Mouse (Mus musculus) forebrain, postnatal 0 days (tissue): ENCODE measurements around the gene Aldh18a1. TPM values are rescaled to one million over a fixed set of nuclear protein-coding genes. Genes with fewer than 3 reads are reported as not detected.

Source experiments
- ATAC-seq: fragments of 200-750 bp; cut with Nextera tagmentation; 2 replicates; pipeline ENCODE4 v1.8.0; 2017; ENCODE audit warnings: mild to moderate bottlenecking, moderate library complexity
- DNase-seq: peaks from one replicate; pipeline ENCODE4 v3.0.0-alpha.2; 2015
- H3K27ac ChIP-seq: fragments of 300-500 bp; sonication (generic); 2 replicates; pipeline ENCODE4 v1.5.1; 2014; ENCODE audit warnings: low read depth, mild to moderate bottlenecking, antibody characterized with exemption, low read length, moderate library complexity, mixed read lengths
- H3K27me3 ChIP-seq: fragments of 300-500 bp; sonication (generic); 2 replicates; pipeline ENCODE4 v1.6.1; 2014; ENCODE audit warnings: mild to moderate bottlenecking, low read length, mixed read lengths; ENCODE audit not compliant: insufficient read depth
- H3K36me3 ChIP-seq: fragments of 300-500 bp; sonication (generic); 2 replicates; pipeline ENCODE4 v1.6.1; 2014; ENCODE audit warnings: mild to moderate bottlenecking, moderate library complexity; ENCODE audit not compliant: insufficient read depth
- H3K4me1 ChIP-seq: fragments of 300-500 bp; sonication (generic); 2 replicates; pipeline ENCODE4 v1.6.1; 2014; ENCODE audit warnings: antibody characterized with exemption; ENCODE audit not compliant: insufficient read depth
- H3K4me2 ChIP-seq: fragments of 300-500 bp; sonication (generic); 2 replicates; pipeline ENCODE4 v1.6.1; 2014; ENCODE audit warnings: low read depth, mild to moderate bottlenecking, moderate library complexity
- H3K4me3 ChIP-seq: fragments of 300-500 bp; sonication (generic); 2 replicates; pipeline ENCODE4 v1.5.1; 2014; ENCODE audit warnings: low read depth, low read length, mixed read lengths
- H3K9ac ChIP-seq: fragments of 300-500 bp; sonication (generic); 2 replicates; pipeline ENCODE4 v1.6.1; 2014; ENCODE audit warnings: mild to moderate bottlenecking
- H3K9me3 ChIP-seq: fragments of 300-500 bp; sonication (generic); 2 replicates; pipeline ENCODE4 v1.6.1; 2016; ENCODE audit warnings: low read length
- CTCF ChIP-seq: sonication (generic); IDR thresholded peaks from 2 replicates; pipeline ENCODE4 v1.5.1; 2016; ENCODE audit warnings: antibody characterized with exemption, control low read depth, low read depth
- WGBS: fragments of 180-500 bp; shearing (Covaris S2); extraction: QIAGEN DNeasy Blood & Tissue Kit; methylation state at CpG from one replicate; pipeline ENCODE4 v1.1.7; 2014; 5-methylcytosine and 5-hydroxymethylcytosine counted together
- polyA plus RNA-seq: library from polyadenylated mRNA; unstranded; fragments of >200 nt; fragmentation: Nextera tagmentation; extraction: Ambion mirVana; gene quantifications from 2 replicates; pipeline ENCODE4 v1.2.1, GENCODE M21; 2015
- total RNA-seq: library from RNA; depleted of rRNA; stranded (reverse); fragments of >200 nt; gene quantifications from 2 replicates; pipeline ENCODE4 v1.2.3, GENCODE M21; 2014

Gene Aldh18a1
- total and polyA plus RNA-seq, 2 experiments from 2014 or later = 37.9 to 72.5 TPM

DNA sequence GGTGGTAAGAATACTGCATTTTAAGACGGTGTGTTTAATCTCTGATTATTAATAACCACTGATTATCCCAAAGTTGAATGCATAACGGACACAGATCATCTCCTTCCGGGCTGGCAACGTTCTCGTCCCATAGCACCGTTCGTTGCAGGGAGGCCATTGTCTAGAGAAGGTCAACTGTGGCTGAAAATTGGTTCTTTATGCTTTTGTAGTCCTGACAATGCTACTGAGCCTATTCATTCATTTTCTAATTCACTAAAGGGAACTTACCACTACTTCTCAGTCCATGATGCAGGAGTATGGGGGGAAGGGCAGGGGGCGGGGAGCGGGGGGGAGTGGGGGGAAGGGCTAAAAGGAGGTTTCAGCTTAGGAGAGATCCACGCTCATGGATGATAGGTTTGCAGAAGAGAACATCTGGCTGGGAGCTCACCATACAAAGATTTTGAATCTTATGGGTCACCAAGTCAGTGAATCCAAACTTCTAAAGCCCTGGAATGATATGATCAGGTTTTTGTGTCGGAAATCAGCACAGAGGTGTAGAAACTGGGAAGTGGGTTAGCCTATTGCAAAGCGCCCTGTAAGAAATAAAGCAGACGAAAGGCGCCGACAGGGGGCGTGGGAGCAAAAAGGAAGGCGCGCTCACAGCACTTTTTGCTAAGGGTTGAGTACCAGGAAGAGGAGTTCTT lies 725 bp upstream of the Aldh18a1 start:
- 1% methylated on average over 18 of the region's 18 CpGs for WGBS
- DNase-seq (peak; percentile 96), ATAC-seq (peak; percentile 78)
- Histone ChIP-seq H3K4me2 (peak overlapping the region; percentile 78), H3K27me3 (no peaks in the 10 kb centered on the region), H3K4me3 (peak overlapping the region; percentile 77), H3K9ac (peak overlapping the region; percentile 50), H3K4me1 (peaks cover 8% of the 10 kb centered on the region), H3K36me3 (0 out of 2 replicates have a peak, but pooled peaks cover 5% of the 10 kb centered on the region), H3K9me3 (no peaks in the 10 kb centered on the region), H3K27ac (peak overlapping the region; percentile 62)
- peak; percentile 81 for TF ChIP-seq CTCF

DNA sequence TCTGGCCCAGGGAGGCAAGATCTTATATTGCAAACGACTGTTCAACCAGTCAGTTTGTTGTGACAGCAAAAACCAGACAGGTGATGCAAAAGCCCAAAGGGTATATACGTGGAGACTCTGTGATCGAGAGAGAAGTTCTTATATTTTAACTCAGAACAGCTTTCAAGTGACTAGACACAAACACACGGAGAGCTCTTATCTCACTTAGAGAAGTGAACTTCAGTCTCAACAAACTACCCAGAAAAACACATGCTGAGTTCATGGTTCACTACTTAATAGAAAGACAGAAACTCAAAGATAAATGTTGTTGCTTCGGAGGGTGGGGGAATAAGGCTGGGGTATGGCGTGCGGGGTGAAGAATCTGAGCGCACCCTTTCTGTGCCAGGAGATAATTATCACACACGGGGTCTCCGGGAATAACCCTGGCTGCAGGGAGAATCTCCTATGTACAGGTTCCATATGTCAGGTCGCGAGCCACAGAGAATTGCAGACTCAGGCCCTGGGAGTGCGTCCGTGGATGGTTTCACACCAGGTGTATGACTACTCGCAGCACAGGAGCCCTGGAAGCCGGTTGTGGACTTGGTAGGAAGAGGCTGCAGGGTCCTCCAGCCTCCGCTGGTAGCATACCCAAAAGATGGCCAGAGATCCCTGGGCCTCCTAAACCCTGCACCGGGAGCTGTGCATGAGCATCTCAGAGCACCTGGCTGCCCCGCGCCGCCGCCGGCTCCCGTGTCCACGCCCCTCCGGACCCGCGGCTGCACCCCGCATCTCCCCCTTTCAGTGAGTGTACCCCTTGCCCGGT lies 571 bp downstream of the Aldh18a1 start:
- Histone ChIP-seq H3K4me1 (peaks cover 8% of the 10 kb centered on the region), H3K27me3 (no peaks in the 10 kb centered on the region), H3K4me2 (peak overlapping the region; percentile 78), H3K27ac (peak overlapping the region; percentile 70), H3K9ac (peak overlapping the region; percentile 72), H3K36me3 (0 out of 2 replicates have a peak, but pooled peaks cover 3% of the 10 kb centered on the region), H3K4me3 (peak overlapping the region; percentile 77), H3K9me3 (no peaks in the 10 kb centered on the region)
- WGBS = 2% methylated on average over 30 of the region's 30 CpGs
- DNase-seq (no peak), ATAC-seq (peak; percentile 46)
- no peak for TF ChIP-seq CTCF

DNA sequence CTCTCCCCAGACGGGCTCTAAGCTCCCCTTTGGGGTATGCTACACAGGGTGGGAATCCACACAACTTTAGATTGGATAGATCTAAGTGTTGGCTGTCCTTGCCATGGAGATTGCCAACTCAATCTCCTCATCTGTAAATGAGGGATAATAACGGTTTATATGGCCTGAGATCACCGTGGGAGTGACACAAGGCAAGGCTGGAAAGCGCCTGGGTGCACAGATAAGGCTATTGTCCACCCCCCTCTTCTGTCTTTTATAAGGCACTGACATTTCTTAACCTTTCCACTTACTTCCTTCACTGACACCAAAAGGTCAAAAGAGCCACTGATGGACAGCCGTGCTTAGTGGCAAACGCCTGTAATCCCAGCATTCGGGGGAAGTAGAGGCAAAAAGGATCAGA lies 1.4 kb downstream of the Aldh18a1 start:
- H3K9ac ChIP-seq = no peak overlapping the region
- H3K4me2 ChIP-seq = peak overlapping the region; percentile 78
- peaks cover 8% of the 10 kb centered on the region for H3K4me1 ChIP-seq
- TF ChIP-seq CTCF = no peak
- 64% methylated on average over 7 of the region's 7 CpGs for WGBS
- no peaks in the 10 kb centered on the region for H3K9me3 ChIP-seq
- no peak overlapping the region for H3K27ac ChIP-seq
- no peak for ATAC-seq
- peaks cover 11% of the 10 kb centered on the region for H3K36me3 ChIP-seq
- DNase-seq = no peak
- no peaks in the 10 kb centered on the region for H3K27me3 ChIP-seq
- H3K4me3 ChIP-seq = peak overlapping the region; percentile 77

DNA sequence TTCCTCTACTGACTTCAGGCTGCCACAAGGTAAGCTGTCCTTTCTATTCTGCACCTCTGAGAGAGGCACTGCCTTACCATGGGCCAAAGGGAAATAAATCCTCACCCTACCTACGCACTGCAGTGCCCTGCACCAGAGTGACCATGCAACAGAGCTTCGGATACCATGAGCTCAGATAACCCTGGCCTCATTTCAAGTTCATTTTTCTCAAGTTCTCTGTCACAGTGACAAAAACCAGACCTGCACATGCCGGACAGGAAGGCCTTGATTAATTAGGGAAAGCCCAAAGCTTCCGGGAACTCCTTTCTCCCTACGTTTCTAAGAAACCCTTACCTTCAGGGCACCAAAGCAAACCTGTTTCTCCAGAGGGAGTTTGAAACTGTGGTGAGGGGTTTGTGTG lies 6.6 kb downstream of the Aldh18a1 start:
- H3K36me3 ChIP-seq = peaks cover 53% of the 10 kb centered on the region
- 94% methylated on average over 5 of the region's 5 CpGs for WGBS
- TF ChIP-seq CTCF = no peak
- no peaks in the 10 kb centered on the region for H3K9me3 ChIP-seq
- no peaks in the 10 kb centered on the region; the same call in 1 of the 2 replicates for H3K4me1 ChIP-seq
- H3K4me3 ChIP-seq = no peak overlapping the region
- DNase-seq (no peak), ATAC-seq (no peak)
- H3K9ac ChIP-seq = no peak overlapping the region
- H3K27me3 ChIP-seq = no peaks in the 10 kb centered on the region
- no peak overlapping the region for H3K4me2 ChIP-seq
- H3K27ac ChIP-seq = no peak overlapping the region

DNA sequence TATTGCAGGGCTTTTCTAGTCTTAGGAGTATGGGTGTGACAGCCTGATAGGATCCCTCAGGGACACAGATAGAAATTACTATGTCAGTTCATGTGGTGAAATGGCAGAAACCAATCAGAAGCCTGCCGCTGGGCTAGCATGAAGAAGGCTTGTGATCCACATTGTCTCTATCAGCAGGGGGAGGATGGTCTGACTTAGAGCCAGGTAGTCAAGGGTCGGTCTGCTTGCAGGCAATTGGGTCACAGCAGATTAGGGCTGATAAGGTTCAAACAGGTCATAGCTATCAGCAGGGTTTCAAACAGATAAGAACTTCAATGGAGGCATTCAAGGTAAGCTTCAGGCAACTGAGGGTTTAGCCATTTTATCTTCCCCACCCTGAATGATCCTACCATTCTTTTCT lies 7.4 kb downstream of the Aldh18a1 start:
- Histone ChIP-seq H3K27ac (no peak overlapping the region), H3K4me3 (no peak overlapping the region), H3K9ac (no peak overlapping the region), H3K27me3 (no peaks in the 10 kb centered on the region), H3K9me3 (no peaks in the 10 kb centered on the region), H3K4me2 (no peak overlapping the region), H3K36me3 (peaks cover 60% of the 10 kb centered on the region), H3K4me1 (no peaks in the 10 kb centered on the region)
- TF ChIP-seq CTCF = no peak
- DNase-seq (no peak), ATAC-seq (no peak)
- 86% methylated on average over 2 of the region's 2 CpGs for WGBS

DNA sequence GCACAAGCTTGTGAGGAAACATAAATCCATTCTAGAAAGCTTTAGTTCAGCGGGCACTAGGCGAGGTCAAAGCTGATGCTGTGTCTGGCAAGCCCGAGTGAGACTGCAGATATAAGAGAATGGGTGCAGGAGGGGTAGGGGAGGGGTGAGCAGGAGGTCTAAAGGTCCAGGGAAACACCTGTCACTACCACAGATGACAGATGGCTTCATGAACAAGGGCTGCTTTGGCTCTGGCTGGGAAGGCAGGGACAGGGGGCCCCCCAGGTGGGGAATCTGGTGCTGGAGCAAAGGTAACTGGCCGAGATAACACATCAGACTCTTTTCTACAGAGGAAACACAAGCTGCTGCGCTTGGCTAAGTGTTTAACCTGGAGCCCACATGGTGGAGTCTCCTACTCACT lies 12.8 kb downstream of the Aldh18a1 start:
- Histone ChIP-seq H3K27ac (no peak overlapping the region), H3K4me2 (no peak overlapping the region), H3K36me3 (peaks cover 87% of the 10 kb centered on the region), H3K9ac (no peak overlapping the region), H3K9me3 (no peaks in the 10 kb centered on the region; the same call in 1 of the 2 replicates), H3K4me3 (no peak overlapping the region), H3K27me3 (no peaks in the 10 kb centered on the region), H3K4me1 (no peaks in the 10 kb centered on the region)
- TF ChIP-seq CTCF = no peak
- DNase-seq = no peak
- no peak for ATAC-seq
- WGBS = 88% methylated on average over 5 of the region's 5 CpGs

DNA sequence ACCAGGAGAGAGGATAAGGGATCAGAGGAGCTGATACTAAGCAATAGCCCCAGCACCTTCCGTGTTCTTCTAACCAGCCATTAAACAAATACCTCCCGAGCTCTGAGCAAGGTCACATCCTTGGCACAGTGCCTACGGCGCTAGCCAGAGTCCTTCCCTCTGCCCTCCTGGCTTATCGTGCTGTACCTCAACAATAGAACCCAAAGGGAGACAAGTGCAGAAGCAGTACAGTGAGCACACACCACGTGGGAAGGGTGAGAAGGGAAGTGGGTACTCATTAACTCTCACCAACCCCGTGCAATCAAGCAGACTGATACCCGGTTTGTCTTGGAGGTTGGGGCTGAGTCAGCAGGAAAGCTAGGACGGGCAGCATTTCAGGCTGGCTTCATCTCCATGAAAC lies 17.5 kb downstream of the Aldh18a1 start:
- ATAC-seq (no peak), DNase-seq (no peak)
- no peaks in the 10 kb centered on the region for H3K27me3 ChIP-seq
- TF ChIP-seq CTCF = no peak
- no peak overlapping the region for H3K4me3 ChIP-seq
- H3K9ac ChIP-seq = no peak overlapping the region
- H3K4me1 ChIP-seq = no peaks in the 10 kb centered on the region
- no peak overlapping the region for H3K27ac ChIP-seq
- 89% methylated on average over 9 of the region's 9 CpGs for WGBS
- no peaks in the 10 kb centered on the region; the same call in 1 of the 2 replicates for H3K9me3 ChIP-seq
- no peak overlapping the region for H3K4me2 ChIP-seq
- H3K36me3 ChIP-seq = peaks cover 93% of the 10 kb centered on the region
